Mouse (Mus musculus) c-Kit-positive CD71-positive TER-119-positive erythroid progenitor cells, embryonic 14.5 days (primary cell): Measurements from ENCODE around the gene Gm5105.

Source experiments
- DNase-seq: peaks from one replicate; pipeline ENCODE4 v3.0.0-alpha.2; 2013; ENCODE audit warnings: low spot score

The Gm5105 gene

DNA sequence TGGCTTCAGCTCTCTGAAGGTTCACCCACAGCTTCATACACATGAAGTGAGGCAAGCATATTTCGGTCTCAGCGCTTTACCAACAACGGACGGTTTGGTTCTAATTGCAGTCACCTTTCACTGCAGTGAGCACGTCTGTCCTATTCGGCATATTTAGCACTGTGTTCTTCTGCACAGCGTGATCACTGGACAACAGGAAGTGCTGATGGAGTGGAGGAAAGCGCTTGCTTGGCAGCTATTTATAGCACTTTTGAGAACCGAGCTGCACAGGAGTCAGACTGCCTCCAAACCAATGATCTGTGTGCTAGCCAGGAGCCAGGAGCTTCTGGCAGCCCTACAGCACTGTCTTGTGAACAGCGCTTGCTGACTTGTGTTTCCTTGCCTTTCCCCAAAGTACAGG is 40.9 kb downstream of the Gm5105 start:
- DNase-seq = no peak

DNA sequence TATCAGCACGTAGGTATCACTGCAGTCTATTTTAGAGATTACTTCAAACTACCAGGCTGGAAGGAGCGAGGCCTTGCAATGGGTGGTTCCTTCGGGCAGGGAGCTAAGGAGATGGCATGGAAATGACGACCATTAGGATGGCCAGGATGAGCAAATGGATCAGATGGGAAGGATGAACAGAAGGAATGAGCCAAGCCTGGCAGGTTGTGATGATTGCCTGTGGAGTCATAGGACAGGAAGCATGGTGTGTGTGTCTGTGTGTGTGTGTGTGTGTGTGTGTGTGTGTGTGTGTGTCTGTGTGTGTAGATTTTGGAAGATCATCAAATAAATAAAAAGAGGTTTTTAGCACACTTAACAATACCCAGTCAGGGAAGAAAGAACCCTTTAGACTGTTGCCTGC is 44.5 kb downstream of the Gm5105 start:
- no peak for DNase-seq

DNA sequence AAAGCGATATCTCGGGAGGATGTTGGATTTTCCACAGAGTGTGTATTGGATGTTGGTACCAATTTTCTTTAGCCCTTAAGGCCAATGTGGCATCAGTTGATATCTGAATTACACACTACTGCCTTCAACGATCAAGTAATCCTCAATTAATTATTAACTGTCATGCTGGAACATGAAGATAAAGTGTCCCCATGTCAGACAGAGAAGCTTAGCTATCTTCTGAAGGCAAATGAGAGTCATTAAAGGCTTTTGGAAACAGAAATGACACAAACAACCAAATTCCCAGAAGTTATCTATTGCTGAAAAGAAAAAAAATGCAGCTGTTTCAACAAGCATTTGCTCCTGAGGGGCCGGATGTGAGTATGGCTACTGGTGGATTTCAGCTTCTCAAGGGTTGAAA is 45.2 kb downstream of the Gm5105 start:
- peak; percentile 24 for DNase-seq

DNA sequence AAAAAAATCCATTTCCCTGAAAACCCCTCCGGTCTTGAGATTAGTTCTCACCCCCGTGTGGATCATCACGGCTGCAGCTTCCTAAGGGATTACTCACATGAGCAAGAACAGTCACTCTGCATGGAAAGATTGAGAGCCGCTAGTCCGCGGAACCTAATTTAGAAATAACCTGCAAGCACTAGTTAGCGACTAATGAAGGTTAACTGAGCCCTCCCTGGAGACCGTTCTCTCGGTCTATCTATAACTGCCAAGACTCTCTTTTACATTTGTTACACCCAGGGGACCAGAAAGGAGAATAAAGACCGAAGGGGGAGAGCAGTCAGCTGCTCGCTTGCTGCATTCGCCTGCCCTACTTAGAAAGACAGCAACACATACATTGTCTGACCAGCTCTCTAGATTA is 50.4 kb downstream of the Gm5105 start:
- no peak for DNase-seq

DNA sequence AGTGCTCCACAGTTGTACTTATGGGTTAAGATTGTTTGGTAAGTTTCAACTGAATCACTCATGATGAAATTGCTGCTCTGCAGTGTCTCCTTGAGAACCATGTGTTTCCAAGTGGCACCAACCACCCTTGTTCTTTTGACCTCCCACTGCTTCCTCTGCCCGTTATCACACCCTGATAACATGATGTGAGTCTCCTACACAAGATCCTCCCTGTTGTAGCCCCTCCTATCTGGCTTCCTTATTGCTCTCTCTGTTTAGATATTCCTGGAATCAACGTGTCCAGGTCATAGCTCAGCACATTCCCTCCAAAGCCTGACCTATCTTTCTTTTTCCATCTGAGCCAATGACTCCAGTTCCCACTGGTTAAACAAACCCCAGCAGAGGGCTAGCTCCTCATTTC is 52.5 kb downstream of the Gm5105 start:
- no peak for DNase-seq

DNA sequence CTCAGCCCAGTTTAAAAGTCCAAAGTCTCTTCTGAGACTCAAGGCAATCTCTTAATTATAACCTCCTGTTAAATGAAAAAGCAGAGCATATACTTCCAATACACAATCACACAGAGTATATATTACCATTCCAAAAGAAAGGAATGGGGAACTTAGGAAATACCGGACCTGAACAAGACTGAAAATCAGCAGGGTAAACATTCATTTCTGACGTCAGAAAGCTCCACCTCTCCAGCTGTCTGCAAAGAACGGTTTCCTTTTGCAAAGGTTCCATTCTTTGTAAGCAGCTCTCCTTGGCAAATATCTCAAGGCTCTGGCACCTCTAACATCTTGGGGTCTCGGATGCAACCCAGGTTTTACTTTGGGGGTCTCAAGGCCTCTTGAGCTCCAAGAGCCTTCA is 54.8 kb downstream of the Gm5105 start:
- DNase-seq = no peak

DNA sequence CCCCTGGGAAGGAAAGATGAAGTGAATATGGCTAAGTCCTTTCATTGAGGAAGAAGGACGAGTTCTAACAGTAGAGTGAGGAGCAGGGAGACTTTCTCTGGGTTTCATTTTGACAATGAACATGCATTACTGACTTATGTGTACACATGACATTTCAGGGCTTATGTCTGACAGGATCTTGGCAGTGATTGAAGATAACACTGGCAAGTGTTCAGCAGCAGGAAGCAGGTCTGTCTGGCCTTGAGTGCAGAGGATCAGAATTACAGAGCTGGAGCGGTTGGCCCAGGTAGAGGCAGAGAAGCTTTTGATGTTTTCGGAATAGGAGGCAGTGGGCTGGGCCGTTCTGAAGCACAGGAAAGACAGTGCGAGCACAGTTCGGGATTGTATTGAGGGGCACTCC is 59.0 kb downstream of the Gm5105 start:
- DNase-seq = no peak

DNA sequence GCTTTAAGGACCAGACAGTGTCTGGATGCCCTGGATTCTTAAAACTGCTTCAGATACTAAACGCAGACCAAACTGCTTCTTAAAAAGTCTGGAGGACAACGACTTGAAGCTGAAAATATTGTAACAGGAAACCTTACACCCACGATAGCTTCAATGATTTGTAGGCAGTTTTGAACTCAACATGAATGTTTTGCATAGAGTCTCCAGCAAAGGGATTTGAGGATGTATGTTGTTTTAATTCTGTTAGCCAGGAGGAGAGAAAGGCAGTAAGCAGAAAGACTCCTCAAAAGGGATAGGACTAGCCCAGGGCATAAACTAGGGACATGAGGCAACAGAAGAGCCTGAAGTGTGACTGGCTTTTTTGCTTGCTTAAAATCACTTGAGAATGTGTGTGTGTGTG is 60.3 kb downstream of the Gm5105 start:
- DNase-seq = no peak

DNA sequence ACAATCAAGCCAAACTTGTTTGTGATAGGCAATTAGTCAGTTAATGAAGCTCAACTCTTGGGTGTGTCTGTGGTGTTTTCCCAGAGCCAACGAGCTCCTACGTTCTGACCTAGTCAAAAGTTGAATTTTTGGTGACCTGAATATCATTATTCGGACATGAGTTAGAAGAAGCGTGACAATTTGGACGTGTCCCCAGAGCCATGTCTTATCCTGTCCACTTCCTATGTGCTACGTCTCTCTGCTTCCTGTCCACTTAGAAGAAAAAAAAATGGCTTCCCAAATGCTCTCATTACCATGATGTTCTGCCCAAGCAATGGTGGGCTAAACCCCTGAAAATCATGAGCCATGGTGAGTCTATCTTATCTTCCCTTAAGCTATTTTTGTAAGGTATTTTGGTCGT is 63.9 kb downstream of the Gm5105 start:
- DNase-seq = no peak

DNA sequence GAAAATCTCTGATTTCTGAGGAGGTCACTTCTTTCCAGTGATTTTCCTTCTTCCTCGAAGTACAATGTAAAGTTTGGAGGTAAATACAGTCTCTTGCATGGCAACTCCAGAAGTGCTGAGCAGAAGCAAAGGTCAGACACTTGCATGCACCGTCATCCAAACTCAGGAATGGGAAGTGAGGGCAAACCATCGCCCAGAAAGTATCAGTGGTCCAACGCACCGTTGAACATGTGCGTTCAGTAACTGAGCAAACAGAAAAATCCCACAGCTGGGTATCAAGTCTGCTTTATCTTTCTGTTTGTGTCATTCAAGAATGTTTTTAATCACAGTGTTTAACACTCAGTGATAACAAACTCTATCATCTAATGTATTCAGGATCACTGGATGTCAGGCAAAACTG is 64.6 kb downstream of the Gm5105 start:
- DNase-seq = no peak

DNA sequence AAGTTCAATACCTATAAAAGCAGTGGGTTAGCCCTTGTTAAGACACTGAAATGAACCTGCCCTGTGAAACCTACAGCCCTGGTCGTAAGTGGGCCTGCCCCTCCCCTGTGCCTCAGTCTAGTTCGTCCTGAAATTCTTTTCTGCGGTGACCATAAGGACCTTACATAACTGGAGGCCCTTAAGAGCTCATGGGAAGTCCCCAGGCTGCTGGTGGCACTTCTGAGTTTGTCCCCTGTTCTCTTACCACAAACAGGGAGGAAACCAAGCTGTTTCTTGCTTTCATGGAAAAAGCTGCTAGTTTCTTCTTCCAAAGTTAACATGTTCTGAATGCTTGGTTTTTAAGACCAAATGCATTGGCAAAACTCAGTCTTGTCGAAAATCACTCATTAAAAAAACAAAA is 65.3 kb downstream of the Gm5105 start:
- no peak for DNase-seq

DNA sequence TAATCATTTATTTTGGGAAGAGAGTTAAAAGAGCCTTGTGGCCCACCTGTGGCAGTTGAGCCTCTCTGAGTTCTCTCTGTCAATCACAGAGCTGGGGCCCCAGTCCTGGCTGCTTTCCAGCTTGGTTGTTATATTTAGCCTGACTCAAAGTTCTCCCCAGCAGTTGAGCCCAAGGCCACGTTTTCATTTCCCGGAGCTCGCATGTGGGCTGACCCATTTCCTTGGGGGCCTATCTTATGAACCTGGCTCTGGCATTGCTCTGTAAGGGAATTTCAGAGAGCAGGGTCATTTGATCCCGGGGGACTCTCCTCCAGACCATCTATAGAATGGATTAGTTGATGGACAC is 66.5 kb downstream of the Gm5105 start:
- no peak for DNase-seq

DNA sequence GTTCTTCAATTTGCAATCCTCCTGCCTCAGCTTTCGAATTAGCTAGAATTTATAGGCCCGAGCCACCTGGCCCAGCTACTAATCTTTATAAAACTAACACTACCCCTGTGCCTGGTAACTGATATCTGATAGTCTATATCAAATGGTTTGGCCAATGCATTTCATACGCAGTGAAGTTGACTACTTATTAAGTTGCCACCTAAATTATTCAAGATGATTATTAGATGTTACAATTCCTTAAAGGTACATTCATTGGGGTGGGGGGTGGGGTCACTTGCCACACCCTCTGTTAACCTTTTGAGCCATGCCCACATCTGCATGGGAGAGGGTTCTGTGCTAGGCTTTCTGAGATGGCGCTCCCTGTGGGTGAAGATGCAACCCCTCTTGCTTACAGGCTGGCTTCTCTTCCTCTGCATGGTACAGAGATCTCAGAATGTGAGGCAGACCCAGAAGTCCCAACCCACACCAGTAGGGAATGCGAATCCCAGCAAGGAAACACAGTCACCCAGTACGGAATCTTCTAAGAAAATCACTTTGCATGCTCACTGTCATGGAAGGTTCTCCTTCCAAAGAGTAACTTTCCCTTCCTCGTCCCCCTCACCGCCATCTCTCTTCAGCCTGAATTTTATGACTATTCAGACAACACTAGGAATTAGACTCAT is 67.0 kb downstream of the Gm5105 start:
- no peak for DNase-seq

DNA sequence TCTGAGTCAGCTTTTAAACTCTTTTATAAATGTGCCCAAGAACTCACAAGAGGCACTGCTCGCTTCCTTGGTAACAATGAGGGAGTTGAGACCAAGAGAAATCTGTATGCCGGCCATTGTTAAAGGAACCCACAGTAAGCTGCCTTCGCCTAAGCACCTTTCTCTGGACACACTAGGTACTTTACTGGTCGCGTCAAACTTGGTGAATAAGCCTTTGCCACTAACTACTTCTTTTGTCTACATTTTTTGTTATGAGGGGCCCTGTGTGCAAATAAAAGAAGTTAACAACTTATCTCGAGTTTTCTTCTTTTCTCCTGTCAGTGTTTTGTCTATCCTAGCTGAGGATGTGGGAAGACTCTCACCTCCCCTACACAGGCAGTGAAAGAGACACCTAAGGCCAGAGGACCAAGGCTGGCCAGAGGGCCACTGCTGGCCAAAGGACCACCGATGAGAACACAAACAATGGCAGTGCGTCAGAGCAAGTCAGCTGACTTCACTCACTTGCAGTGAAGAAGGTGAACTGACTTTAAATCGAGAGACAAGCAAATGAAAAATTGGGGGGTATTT is 67.9 kb downstream of the Gm5105 start:
- no peak for DNase-seq
